Comparison of ENCODE assay signal across 25 mouse cellular contexts in the genomic region with DNA sequence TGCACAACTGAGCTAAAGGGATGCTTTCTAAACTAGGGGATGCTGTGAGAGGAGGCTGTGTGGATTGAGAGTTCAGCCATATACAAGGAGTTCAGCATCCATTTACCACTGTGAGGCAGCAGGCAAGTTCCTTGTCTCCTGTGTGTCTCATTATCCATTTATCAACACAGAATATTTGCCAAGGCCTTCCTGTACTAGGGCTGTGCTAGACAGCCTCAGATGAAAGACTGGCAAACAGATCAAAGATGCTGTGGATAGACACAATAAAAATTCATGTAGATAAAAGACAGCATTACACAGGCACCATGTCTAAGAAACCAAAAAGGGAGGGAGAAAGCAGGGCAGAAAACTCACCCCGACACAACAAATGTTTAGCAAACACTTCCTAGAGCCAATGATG.
"Had no signal": no experiment of that assay in that cellular context is flagged by ENCODE, and none has a peak within 500 bp of the region (broad histone marks: within the 10 kb centered on the region; RNA-seq: fewer than 3 reads in every experiment).

No protein-coding gene starts in this region.

- H3K4me2 ChIP-seq: heart, embryonic 12.5 days; hindbrain, embryonic 12.5 days; hindbrain, embryonic 14.5 days; intestine, embryonic 15.5 days; limb, embryonic 13.5 days; limb, embryonic 15.5 days had no signal

- H3K9ac ChIP-seq: heart, embryonic 12.5 days; hindbrain, embryonic 12.5 days; hindbrain, embryonic 14.5 days; intestine, embryonic 15.5 days; limb, embryonic 13.5 days; limb, embryonic 15.5 days had no signal

- H3K27me3 ChIP-seq: heart, embryonic 12.5 days; hindbrain, embryonic 12.5 days; intestine, embryonic 15.5 days; limb, embryonic 13.5 days; limb, embryonic 15.5 days had no signal

- H3K9me3 ChIP-seq: hindbrain, embryonic 12.5 days; intestine, embryonic 15.5 days; limb, embryonic 15.5 days had no signal

- H3K36me3 ChIP-seq: heart, embryonic 10.5 days; heart, embryonic 12.5 days; hindbrain, embryonic 10.5 days; hindbrain, embryonic 12.5 days; intestine, embryonic 15.5 days; limb, embryonic 13.5 days; limb, embryonic 15.5 days had no signal

- H3K4me1 ChIP-seq: heart, embryonic 10.5 days; heart, embryonic 12.5 days; hindbrain, embryonic 10.5 days; hindbrain, embryonic 12.5 days; intestine, embryonic 15.5 days; limb, embryonic 13.5 days; limb, embryonic 15.5 days had no signal

- DNase-seq: gastrocnemius, adult 2 months; gastrocnemius, postnatal 10 days; gastrocnemius, postnatal 25 days; heart, adult 18-20 months; heart, postnatal 10 days; heart, postnatal 4 days; kidney, adult 18-20 months; kidney, adult 8-10 months; kidney, postnatal 10 days; kidney, postnatal 25 days; kidney, postnatal 4 days; left cerebral cortex, postnatal 4 days had no signal

- ATAC-seq: hindbrain, embryonic 16.5 days; inflammation-experienced regulatory T-cells, adult 6 months; intestine, embryonic 15.5 days; intestine, postnatal 0 days had no signal

- H3K27ac ChIP-seq: gastrocnemius, adult 2 months; heart, embryonic 10.5 days; hindbrain, embryonic 10.5 days; hindbrain, embryonic 12.5 days; hindbrain, embryonic 14.5 days; intestine, embryonic 15.5 days; layer of hippocampus, adult 2 months; left cerebral cortex, adult 2 months; limb, embryonic 13.5 days; limb, embryonic 15.5 days had no signal

- H3K4me3 ChIP-seq: gastrocnemius, adult 2 months; heart, embryonic 10.5 days; heart, embryonic 12.5 days; hindbrain, embryonic 10.5 days; hindbrain, embryonic 12.5 days; intestine, embryonic 15.5 days; layer of hippocampus, adult 2 months; left cerebral cortex, adult 2 months; limb, embryonic 13.5 days; limb, embryonic 15.5 days had no signal
